Mouse (Mus musculus): Measurements from ENCODE around the gene Eef2k.
A peak's percentile ranks its signal among the peaks of the same experiment; 100 is the strongest.

The Eef2k gene

DNA sequence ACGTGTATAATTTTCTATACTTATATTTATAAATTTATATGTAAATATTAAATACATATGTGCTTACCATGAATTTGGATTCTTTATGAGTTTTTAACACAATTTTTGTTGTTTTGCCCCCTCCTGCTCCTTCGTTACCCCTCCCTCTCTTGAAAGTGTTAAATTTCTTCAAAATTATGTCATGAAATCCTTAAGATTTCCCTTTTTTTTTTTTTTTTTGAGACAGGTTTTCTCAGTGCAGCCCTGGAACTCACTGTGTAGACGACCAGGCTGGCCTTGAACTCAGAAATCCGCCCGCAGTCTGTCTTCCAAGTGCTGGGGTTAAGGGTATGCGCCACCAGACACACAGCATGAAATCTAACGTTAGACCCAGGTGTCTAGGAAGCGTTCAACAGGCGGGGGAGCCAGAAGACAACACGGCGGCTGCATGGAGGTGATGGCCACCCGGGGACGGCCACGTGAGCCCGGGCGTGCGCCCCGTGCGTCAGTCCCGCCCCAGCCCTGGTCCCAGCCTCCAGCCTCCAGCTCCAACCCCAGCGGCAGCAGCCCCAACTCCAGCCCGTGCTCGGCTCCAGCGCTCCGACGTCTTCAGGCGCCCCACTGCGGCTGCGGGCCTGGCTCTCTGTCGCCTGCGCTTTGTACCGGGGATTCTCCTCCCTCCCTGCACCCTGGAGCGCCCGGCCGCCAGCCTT lies at the start of gene Eef2k:
TSS of gene Eef2k (plus strand) at position 487 of the 692 bp plus-strand sequence.
- peak; percentile 89 for DNase-seq

DNA sequence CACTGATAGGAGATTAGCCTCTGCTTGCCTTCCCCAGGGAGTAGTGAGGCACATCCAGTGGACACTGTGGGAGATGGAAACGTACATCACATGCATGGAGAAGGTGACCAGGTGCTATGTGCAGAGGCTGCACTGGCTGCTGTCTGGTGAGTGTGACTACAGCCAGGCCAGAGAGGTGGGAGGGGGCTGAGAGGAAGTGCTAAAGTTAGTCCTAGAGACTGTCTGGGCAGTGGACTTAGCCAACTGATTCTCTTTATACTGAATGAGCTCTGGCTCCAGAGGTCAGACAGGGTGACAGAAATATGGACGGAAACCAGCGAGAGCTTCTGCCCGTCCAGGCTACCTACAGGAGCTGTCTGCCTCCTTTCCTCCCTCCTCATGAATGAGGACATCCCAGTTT lies 47.1 kb upstream of the Eef2k start:
- no peak for DNase-seq

DNA sequence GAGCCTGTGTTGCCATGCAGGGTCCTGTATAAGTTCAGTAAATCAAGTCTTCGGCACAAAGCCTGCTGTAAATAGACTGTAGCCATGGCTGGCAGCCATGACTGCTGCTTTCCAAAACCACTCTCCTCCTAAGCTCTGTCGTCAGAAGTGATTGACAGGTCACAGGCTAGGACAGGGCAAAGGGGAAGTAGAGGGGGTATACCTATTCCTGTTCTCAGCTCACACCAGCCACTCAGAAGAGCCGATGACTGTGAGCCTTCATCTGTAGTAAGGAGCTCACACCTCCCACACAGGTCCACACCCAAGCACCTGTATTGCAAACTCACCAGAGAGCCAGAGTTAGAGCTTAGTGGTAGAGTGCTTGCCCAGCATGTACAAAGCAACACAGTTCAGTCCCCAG lies 46.3 kb upstream of the Eef2k start:
- no peak for DNase-seq

DNA sequence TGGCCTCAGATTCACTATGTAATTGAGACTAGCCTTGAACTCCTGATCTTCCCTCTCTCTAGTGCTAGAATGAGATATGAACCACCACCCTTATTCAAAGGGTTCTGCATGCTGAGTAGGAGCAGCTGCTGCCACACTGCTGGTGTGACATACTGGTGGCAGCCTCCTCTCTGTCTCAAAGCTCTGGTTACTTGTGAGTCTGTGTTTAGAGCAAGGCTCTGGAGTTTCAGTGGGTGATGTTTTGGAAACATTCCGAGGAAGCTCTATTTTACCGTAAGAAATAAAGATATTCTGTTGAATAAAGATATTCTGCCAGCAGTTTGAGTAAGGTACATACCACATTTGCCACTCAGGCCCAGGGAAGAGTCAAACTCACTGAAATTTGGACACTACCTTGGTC lies 39.4 kb upstream of the Eef2k start:
- DNase-seq = no peak

DNA sequence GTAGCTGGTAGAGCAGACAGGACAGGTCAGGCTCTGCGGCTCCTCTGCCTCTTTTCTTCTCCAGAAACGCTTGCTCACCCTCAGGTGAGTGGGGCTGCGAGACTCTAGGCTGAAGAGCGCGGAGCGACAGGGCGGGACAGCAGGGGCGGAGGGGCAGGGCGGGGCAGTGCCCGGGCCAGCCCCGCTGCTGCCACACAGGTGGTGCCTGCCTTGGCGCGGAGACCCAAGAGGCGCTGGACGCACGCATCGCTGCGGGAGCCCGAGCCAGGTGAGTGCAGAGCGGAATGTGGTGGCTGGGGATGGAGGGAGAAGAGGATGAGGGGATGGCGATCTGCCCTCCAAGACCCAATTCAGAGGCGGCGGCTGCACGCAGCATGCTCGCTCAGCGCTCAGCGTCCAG lies 32.9 kb upstream of the Eef2k start:
- no peak for DNase-seq

DNA sequence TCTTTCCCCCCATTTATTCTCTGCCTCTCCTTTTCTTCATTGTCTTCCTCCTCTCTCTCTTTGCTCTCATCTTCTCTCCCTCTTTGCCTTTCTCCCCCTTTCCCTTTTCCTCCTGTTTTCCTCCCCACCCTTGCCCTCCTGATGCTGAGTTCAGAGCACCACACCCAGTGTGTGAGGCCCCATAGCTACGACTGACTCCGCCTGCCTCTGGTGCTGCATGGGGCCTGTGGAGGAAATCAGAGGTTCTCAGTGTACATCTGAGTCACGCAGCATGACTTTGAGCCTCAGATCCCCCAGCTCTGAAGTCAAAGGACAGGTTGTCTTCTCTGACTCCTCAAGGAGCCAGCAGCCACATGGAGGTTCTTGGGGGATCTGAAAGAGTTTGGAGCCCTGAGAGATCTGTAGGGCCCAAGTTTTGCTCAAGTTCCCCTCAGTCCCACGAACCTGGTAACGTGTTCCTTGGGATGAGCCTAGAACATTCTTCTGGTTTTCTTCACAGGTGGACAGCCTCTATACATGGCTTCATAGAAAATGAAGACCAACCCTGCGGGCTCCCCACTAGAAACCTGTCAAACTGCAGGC lies 30.7 kb upstream of the Eef2k start, which contains the start of gene Gm5737:
TSS of gene Gm5737 (plus strand) at position 532 of the 582 bp plus-strand sequence.
- no peak for DNase-seq

DNA sequence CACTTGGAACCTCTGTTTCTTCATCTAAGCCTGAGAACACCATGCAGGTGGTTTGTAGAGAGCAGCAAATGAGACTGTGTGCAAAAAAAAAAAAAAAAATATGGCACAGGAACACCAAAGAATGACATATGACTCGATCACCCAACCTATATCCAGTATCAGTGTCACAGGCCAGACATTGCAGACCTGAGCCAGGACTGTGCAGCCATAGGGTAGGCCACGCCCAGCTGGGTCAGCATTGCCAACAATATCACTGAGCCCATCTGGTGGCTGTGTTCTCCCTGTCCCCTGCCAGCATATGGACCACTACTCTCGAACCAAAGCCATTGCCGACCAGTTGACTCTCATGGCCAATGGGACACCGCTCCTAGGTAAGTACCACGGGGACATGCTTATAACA lies 25.1 kb upstream of the Eef2k start:
- no peak for DNase-seq

DNA sequence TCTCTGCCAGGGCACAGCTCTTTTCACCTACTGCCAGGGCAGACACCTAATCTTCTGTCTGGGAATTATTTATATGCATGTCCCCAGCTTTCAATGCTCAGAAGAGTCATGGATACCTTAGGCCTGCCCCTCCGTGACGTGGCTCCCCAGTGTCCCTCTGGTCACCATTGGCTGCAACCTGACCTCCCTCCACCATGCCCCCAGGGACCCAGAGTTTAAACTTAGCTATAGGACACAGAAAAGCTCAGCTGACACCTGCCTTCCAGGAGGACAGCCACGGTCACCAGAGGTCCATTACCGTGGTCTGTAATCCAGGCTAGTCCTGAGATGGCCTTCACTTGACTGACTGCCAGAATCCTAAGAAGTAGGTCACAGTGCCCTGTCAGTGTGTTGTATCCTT lies 23.2 kb upstream of the Eef2k start:
- no peak for DNase-seq

DNA sequence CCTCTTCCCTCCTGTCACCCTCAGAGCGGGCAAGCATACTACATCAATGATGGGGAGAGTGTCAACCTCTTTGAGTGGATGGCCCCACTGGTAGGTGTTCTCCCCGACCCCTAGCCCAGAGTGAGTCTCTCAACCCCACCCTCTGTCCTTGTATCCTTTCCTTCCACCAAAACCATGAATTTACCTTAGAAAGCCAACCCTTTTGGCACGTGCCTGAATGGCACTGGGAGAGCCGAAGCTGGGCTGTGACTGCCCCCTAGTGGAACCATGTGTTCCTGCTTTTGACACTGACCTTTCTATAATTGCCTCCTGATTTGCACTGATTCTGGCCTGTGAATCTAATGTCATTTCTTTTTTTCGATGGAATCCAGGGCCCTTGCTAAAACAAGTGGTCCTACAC lies 19.4 kb upstream of the Eef2k start:
- peak; percentile 66 for DNase-seq

DNA sequence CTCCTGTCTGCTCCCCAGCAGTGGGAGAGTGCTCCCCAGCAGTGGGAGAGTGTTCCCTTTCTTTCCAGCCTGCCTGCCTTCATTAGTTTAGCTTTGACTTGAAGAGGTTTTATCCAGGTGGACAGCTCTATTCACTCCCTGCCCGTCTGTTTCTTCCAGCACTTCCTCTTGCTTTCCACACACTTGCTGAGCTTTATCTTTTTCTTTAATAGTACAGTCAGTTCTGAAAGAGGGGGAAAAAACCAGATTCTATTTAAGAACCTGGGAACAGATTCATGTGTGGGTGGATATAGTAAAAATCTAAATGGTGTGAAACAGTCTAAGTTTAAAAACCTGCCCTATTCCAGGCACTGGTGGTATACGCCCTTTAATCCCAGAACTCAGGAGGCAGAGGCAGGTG lies 17.5 kb upstream of the Eef2k start:
- no peak for DNase-seq

DNA sequence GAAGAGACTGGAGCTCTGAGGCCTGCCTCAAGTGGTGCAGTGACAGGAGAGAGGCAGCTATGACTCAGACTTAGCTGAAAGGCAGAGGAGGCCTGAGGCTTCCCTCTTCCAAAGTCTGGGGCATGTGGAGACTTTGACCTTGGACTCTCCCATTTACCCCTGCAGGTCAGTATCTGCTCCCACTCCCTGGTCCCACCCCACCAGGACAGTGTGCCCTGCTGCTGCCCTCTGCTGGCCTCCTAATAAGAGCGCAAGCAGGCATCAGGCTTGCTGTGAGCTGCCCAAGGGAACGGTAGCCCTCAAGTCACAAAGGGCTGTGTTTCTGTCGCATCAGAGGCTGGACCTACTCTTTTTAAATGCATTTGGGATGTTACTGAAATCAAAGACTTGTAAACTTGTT lies 16.2 kb upstream of the Eef2k start:
- peak; percentile 37 for DNase-seq

DNA sequence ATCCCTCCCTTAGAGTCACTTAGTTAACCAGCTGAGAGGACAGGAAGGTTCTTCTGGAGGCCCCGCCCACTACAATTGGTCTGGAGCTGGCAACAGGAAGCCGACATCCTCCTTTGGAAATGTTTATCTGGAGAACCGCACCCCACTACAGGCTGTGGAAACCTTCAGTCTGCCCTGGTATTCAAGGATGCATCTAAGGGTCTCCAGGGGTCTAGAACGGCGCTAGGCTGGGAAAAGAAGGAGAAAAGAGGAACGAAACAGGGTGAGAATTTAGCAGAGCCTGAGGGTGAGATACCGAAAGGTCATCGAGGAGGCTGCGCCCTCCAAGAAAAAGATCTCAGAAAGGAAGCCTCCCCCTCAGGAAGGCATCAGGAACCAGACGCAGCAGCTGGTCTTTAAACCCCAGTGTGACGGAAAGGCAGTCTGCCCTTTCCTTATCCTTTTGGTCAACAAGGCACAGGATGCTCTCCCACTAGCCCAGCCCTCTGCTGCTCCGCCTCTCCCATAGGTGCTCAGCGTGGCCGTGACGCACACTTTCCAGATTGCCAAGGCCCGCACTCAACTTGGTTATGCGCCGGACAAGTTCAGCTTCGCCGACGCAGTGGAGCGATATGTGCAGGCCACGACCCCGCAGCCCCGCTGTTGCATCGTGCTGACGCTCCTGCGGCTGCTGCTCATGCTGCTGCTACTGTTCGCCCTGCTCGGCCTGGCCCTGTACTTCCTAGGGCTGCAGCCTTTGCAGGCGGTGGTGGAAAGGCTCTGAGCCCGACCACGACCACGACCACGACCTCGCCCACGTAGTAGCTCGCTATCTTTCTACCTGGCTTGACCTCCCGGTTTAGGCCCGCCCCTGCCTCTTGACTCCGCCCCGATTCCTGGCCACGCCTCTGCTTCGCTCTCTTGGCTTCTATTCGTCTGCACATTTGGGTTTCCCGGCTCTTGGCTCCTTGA lies 11.9 kb upstream of the Eef2k start:
- peak; percentile 76 for DNase-seq

DNA sequence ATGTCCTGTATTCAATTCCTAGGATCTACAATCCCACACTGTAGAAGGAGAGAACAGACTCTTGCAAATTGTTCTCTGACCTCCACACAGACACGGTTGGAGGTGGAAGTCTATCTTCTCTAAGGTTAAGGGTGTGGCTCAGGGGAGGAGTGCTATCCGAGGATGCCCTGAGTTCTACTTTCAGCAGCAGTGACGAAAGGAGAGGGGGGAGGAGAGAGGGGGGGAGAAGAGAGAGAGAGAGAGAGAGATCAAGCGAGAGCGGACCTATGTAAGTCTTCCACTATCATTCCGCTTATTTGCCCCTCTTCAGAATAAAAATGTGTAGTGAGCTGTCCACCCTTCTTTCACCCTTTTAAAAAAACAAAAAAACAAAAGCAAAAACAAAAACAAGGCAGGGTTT lies 8.2 kb upstream of the Eef2k start:
- no peak for DNase-seq

DNA sequence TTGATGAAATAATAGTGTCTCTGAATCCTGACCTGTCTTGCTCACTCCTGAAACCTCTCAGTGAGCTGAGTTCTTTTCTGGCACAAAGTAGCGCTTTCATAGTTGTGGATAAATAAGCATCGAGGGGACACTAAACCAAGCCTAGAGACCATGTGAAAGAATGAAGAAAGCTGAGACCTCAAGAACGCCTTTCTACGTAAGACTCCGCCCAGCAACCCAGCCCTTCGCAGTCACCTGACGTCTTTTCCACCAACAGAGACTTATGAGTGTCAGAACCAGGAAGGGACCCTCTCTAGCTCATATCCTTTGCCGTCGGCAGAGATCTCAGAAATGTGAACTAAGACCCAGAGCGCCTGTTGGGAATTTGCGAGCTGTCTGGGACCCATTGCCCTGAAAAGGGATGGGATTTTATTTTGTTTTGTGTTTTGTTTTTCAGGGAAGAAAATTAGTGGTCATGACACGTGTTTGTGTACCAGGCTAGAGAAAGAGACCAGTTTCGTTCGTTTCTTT lies 7.7 kb upstream of the Eef2k start:
- DNase-seq = peak; percentile 81

DNA sequence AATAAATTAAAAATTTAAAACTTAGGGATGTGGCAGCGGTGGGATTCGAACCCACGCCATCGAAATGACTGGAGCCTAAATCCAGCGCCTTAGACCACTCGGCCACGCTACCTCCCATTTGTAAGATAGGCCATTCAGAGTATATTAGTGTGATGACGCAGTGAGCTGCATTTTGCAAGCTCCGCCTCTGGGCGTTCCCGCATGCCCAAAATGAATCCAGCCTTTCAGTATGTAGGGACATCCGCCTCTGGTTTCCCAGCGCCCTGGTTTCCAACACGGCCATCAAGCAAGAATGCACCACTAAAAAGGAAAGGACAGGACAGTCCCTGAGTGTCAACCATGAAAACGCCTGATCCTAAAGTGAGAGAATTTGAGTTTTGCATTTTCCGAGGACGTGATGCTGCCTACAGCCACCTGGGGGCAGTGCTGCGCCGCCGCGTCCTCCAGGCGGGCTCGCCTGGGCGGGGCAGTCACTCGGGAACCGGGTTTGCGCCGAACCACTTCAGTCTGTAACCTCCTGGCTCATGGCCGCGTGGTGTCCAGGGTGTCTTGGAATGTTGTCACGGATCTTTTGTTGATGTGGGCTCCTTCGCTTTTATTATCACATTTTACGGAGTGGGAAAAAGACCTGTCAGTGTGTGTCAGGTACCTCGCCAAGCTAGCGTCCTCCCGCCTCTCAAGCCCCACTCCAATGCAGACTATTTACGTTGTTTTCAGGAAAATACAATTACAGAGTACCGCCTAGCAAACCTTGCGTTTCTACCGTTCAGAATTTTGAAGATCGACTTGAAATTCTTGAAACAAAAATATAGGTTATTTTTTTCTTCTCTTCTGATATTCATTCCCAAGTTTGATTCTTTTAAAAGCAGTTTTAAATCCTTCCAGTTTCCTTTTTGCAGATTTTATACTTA lies 6.9 kb upstream of the Eef2k start:
- DNase-seq = peak; percentile 98

DNA sequence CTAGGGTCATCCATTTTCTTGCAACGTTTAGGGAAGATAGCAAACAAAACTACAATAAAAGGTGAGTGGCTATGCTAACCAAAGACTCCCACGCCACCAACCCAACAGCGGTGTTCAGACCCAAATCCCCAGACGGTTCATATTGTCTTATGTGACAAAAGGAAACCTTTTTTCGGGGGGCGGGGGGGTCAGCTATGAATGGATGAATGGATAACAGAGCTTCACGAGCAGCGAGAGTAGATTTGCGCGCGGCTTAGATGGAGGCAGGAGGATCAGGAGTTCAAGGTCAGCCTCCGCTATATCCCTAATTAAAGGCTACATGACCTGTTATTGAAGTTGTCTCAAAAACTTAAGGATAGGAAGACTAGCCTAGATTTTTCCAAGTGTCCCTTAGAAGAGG lies 6.3 kb upstream of the Eef2k start:
- DNase-seq = no peak

DNA sequence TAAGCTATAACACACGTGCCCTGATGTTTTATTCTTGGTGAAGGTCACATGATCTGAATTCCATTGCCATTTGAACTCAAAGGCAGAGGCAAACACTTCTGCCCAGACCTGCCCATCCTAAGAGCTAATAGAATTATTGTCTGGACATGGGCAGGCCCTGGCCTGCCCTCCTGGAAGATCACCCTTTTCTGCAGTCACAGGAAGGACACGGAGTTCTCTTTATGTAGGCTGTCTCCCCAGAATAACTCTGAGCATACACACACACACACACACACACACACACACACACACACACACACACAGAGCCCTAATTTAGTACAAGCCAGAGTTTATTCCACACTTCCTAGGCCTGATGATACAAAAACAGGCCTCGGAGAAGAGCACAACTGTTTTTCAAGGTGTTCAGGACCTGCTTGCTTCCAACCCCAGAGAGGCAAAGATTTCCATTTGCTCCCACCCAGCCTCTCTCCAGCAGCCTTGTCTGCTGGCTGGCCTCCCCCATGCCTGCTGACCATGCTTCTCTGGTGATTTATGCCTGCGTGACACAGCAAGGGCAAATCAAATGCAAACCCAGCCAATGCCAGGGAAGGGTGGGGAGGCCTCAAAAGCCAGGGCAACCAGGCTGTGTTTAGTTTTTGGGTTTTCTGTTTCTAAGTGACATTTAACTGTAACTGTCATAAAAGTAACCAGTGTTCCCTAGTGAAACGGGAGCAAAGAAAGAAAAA lies 4.0 kb upstream of the Eef2k start:
- no peak for DNase-seq

DNA sequence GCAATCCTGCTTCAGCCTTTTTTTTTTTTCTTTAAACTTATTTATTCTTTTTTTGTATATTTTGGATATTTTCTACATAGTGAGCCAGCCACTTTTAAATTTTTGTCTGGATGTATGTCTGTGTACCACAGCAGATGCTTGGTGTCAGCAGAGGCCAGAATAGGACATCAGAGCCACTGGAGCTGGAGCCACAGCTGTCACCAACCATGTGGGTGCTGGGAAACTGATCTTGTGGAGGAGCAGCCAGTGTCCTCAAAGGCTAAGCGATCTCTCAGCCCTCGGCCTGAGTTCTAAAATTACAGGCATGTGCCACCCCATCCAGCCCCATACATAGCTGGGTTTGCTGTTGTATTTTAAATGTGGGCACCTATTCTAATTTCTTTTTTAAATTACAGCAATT lies 2.8 kb upstream of the Eef2k start:
- DNase-seq = no peak

DNA sequence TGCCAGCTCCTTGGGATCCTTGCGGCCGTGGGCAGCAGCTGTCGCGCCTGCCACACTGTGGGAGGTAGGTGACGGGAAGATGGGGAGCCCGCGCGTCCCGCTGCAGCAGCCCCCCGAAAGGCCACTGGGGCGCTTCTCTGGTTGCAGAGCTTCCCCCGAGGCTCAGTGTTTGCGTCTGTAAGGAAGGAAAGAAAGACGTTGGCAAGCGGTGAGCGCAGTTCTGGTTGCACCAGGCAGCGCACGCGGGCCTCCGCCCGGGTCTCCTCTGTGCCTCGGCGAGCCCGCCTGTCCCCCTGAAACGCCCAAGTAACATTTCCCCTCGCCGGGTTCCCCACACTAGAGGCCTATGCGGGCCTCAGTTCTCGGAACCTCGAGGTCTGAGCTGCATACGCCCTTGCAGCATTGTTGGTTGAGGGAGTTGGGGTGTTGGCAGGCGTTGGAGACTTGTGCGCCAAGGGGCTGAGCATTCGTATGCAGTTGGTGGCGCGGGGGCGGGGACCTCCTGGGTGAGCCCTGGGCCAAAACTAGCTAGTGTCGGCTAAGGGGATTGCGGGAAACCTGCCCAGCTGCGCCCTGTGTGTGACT lies 498 bp downstream of the Eef2k start:
- peak; percentile 59 for DNase-seq

DNA sequence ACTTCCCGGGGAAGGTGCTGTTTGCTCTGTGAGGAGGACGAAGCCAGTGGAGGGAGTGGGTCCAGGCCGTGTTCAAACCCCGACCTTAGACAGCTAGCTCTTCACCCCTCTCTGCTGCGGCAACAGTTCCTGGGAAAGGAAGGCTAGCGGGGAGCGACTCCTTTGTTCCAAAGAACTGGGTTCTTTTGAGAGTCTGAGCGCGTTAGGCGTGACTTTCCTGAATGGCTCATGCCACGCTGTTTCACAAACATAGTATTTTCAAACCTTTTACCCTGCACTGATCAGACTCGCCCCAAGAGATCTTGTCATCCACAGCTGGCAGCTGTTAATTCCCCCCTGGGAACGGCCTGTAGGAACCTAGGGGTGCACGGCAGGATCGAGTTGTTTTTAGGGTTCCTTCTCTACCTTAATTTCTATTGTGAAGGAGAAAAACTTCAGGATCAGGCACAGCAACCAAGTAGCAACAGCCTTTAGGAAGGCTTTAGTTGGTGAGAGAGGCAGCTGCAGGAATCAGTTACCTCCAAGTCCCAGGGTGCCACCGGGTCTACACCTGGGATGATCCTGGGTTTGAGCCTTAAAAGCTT lies 1.3 kb downstream of the Eef2k start:
- no peak for DNase-seq

DNA sequence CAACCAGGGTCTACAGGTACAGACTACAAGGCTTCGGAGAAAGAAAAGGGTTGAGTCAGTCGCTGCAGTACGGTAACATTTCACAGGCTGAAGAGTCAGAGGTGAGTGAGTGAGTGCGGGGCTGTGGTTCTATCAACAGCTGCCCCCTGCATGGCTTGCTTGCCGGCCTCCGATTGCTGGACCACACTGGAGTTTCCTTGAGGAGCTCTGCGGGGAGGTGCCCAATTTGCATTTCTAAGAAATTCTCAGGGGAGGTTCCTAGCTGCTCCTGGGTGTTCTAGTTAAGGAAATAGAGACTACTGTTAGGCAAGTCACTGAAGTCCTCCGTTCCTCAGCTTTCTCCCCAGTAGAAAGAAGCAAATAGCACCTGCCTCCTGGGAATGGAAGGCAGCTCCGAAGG lies 2.1 kb downstream of the Eef2k start:
- DNase-seq = no peak

Data from kidney, adult 9 months (tissue).